Mouse (Mus musculus): ENCODE results near the gene Birc5. TPM values are rescaled to one million over a fixed set of nuclear protein-coding genes. Genes with fewer than 3 reads are reported as not detected.

The Birc5 gene
- polyA plus RNA-seq, 1 experiment from 2014 or later = 50.1 TPM

DNA sequence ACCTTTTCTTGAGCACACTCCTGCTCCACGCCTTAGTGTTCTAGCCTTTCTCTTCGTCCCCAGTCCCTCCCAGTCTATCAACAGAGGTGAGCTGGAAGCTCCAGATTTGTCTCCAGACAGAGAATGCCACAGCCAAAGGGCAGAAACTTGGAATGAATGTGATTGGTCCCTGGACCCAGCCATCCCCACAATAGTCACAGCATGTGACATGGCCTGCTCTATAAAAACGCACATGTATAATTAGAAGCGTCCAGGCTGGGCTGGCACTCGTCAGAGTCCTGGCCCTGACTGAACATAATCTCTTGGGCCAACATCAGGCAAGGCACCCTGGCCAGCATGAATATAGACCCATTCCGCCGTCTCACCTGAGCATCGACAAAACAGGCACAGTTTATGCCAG lies 30.0 kb upstream of the Birc5 start:
- no peak for ATAC-seq (ENCODE audit: low read depth)
- Histone ChIP-seq H3K4me2 (no peak overlapping the region), H3K4me3 (no peak overlapping the region), H3K9me3 (no peaks in the 10 kb centered on the region), H3K4me1 (replicated peaks) (peaks cover 25% of the 10 kb centered on the region), H3K36me3 (no peaks in the 10 kb centered on the region), H3K27me3 (no peaks in the 10 kb centered on the region), H3K27ac (replicated peaks) (no peak overlapping the region), H3K9ac (no peak overlapping the region)
- 60% methylated on average over 8 of the region's 8 CpGs for WGBS

DNA sequence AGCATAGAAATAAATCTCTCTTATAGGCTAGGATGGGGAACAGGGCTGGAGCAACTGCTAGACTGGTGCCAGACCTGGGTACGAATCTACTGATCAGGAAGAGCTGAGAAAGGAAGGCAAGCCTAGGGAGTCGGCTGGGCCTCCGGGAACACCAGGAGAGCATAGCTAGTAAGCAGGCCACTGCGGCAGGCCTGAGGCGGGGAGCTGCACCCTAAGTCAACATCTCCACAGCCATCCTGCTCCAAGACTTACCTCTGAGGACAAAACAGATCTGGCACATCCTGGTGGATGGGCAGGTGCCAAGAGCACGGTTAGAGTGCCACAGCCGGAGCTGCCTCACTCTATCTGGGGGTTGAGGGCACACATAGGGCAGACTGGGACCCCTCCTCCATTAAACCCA lies 28.9 kb upstream of the Birc5 start:
- 92% methylated on average over 7 of the region's 7 CpGs for WGBS
- Histone ChIP-seq H3K36me3 (no peaks in the 10 kb centered on the region), H3K4me3 (no peak overlapping the region), H3K9me3 (no peaks in the 10 kb centered on the region), H3K4me2 (no peak overlapping the region), H3K27ac (replicated peaks) (no peak overlapping the region), H3K27me3 (no peaks in the 10 kb centered on the region), H3K9ac (no peak overlapping the region), H3K4me1 (replicated peaks) (peaks cover 34% of the 10 kb centered on the region)
- no peak for ATAC-seq (ENCODE audit: low read depth)

DNA sequence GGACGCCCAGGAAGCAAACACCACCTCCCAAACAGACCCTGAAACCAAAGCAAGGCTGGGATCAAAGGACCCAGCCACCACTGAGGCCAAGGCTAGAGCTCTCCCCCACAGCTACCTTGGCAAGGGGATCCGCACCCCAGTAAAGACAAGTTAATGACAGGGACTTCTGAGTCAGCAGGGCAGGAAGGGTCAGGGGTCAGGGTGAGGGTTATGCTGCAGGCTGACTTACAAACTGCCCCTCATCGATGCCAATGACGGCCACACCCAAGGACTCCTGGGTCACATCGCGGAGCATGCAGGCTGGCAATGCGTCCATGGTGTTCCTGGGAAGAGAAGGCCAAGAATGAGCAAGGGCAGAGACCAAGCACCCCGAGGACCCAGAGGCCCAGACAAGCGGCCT lies 27.2 kb upstream of the Birc5 start:
- 88% methylated on average over 9 of the region's 9 CpGs for WGBS
- ATAC-seq (ENCODE audit: low read depth) = no peak
- Histone ChIP-seq H3K27ac (replicated peaks) (no peak overlapping the region), H3K27me3 (no peaks in the 10 kb centered on the region), H3K36me3 (no peaks in the 10 kb centered on the region), H3K4me3 (no peak overlapping the region), H3K4me1 (replicated peaks) (peaks cover 50% of the 10 kb centered on the region), H3K9ac (no peak overlapping the region), H3K4me2 (no peak overlapping the region), H3K9me3 (no peaks in the 10 kb centered on the region)

DNA sequence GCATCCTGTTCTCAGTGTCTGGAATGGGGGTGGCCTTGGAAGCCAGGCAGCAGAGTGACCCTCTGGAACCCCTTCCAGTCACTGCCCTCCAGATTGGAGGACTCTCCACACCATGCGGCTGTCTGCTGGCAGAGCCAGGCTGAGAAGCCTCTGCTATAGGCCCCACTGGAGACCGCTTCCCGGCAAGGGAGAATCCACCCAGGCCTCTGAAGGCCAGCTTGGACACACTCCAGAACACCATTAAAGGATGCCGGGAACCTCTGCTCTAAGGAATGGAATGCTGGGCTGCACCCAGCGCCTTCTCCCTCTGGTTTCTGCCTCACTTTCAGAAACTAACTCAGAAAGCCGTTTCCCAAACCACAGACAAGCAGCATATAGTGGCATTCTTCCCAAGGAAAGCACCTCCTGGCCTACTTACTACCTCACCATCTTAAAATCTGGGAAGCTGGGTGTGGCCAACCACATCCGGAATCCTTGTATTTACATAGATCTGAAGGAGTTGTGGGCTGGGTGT lies 26.3 kb upstream of the Birc5 start:
- Histone ChIP-seq H3K27ac (replicated peaks) (peak overlapping the region; percentile 33; the same call in 1 of the 2 replicates), H3K9ac (no peak overlapping the region), H3K36me3 (no peaks in the 10 kb centered on the region), H3K27me3 (no peaks in the 10 kb centered on the region), H3K4me1 (replicated peaks) (peaks cover 57% of the 10 kb centered on the region), H3K4me3 (no peak overlapping the region), H3K4me2 (no peak overlapping the region), H3K9me3 (no peaks in the 10 kb centered on the region)
- ATAC-seq (ENCODE audit: low read depth) = no peak
- WGBS = 78% methylated on average over 7 of the region's 7 CpGs

DNA sequence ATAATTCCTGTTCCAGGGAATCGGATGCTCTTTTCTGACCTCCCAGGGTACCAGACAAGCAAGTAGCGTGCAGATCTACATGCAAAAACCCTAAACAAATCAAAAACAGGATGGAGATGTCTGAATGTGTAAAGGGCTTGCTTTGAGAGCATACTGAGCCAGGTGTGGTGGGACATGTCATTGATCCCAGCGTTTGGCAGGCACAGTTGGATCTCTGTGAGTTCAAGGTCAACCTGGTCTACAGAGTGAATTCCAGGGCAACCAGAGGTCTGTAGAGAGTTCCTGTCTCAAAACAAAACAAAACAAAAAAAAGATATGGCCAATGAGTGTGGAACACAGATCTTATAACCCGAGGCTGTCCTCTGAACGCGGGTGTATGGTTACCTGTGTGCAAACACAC lies 25.6 kb upstream of the Birc5 start:
- Histone ChIP-seq H3K4me3 (no peak overlapping the region), H3K36me3 (no peaks in the 10 kb centered on the region), H3K27ac (replicated peaks) (no peak overlapping the region), H3K9me3 (no peaks in the 10 kb centered on the region), H3K4me2 (no peak overlapping the region), H3K4me1 (replicated peaks) (peaks cover 63% of the 10 kb centered on the region), H3K27me3 (no peaks in the 10 kb centered on the region), H3K9ac (no peak overlapping the region)
- no peak for ATAC-seq (ENCODE audit: low read depth)
- 97% methylated on average over 6 of the region's 6 CpGs for WGBS

DNA sequence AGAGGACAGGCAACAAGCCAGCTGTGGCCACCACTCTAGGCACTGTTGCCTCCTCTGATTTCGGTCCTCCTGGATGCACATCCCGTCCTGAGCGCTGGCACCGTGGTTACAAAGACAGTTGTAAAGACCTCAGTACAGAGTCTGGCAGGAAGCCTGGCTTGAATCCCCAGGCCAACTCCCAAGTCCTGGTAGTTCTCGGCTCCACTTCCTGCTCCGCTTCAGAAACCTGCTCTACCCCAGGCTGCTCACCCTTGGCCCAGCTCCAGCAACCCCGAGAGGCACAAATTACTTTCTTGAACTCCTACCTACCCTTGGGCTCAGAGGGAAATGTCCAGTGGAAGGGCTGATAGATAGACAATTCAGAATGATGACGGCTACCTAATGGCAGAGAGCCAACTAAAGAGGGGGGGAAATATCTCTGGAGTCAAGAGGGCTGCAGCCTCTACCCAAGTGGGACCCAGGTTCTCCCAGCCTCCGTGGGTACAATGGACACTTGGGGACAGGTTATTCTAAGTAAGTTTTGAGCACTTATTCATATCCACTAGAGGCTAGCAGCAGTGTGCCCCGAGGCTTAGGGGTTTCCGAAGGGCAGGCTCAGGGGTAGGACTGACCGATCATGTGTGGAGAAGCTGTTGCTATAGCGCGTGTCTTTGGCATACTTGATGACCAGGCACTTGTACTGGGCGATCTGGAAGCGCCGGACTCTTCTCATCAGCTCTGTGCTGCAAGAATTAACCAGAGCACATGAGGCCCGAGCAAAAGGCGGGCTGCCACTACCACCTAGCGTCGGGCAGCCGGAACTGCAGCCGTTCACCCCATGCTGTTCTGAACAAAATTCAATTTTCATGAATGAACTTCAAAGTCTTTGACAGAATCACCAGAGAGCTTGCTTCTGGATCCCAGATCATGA lies 24.7 kb upstream of the Birc5 start:
- 23% methylated on average over 23 of the region's 23 CpGs for WGBS
- Histone ChIP-seq H3K4me1 (replicated peaks) (peaks cover 68% of the 10 kb centered on the region), H3K9me3 (no peaks in the 10 kb centered on the region), H3K9ac (peak overlapping the region; percentile 59), H3K4me3 (peak overlapping the region; percentile 42), H3K27me3 (no peaks in the 10 kb centered on the region), H3K27ac (replicated peaks) (no peak overlapping the region), H3K36me3 (no peaks in the 10 kb centered on the region), H3K4me2 (peak overlapping the region; percentile 75)
- peak; percentile 81 for ATAC-seq (ENCODE audit: low read depth)

DNA sequence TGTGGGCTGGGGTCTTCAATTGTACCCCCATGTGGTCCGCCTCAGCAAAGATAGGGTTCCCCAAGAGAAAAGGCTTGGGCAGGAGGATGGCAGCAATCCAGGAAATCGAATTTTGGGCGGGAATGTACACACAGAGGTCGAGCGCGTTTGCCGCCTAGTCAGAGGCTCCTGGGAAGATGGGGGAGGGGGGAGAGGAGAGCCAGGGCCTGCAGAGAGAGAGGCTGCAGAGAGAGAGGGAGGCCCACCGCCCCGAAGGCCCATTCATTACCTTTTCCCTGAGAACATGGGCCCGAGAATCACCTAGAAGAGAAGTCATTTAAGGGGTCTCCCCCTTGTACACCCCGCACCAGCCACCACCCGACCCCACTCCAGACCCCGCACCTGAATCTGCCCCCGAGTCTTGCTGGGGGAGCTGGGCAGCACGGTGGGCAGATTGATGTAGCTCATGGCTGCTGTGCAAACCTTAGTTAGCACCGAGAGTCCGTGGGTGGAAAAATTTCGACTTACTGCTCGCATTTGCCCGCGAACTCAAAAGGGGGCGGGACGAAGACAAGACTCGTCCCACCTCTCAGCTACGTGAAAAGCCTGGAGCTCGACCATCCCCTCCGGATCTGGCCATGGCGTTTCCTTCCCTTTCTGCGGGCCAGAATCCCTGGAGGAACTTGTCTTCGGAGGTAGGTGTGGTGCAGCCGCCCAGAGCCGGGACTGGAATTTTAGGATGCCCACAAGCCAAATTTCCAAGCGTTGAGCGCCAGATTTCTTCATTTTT lies 23.5 kb upstream of the Birc5 start, which contains the start of the genes Afmid and Tk1:
TSS of gene Afmid (plus strand) at position 592 of the 769 bp plus-strand sequence.
TSS of gene Tk1 (minus strand) at position 760 of the 769 bp plus-strand sequence.
- H3K4me2 ChIP-seq = peak within 1 kb of the TSS; percentile 75
- peak within 1 kb of the TSS; percentile 42 for H3K4me3 ChIP-seq
- H3K9ac ChIP-seq = peak within 1 kb of the TSS; percentile 71
- peak within 1 kb of the TSS; percentile 49 for H3K27ac ChIP-seq (replicated peaks)
- under 1% methylated on average over 34 of the region's 34 CpGs for WGBS
- H3K27me3 ChIP-seq = no peaks in the 10 kb centered on the region
- H3K4me1 ChIP-seq (replicated peaks) = peaks cover 75% of the 10 kb centered on the region
- H3K36me3 ChIP-seq = no peaks in the 10 kb centered on the region
- peak; percentile 42; the same call in 1 of the 2 replicates for ATAC-seq (ENCODE audit: low read depth)
- no peaks in the 10 kb centered on the region for H3K9me3 ChIP-seq

DNA sequence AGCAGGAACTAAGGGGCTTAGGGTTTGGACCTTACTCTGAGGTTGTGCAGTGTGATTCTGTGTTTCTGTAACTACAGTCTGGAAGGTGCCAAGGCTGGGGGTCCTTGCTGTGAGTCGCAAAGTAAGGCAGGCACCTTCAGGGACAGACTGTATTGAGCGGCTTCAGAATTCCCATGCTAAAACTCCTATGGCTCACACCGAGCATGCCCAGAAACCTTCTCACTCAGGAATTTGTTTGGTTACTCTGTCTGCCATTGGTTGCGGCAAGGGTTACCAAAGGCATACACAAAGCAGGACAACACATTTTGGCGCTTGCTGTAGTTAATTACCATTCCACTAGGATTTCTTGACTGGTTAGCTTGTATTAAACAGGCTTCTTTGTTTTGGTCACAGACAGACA lies 22.9 kb upstream of the Birc5 start:
- Histone ChIP-seq H3K27ac (replicated peaks) (no peak overlapping the region), H3K4me3 (peak overlapping the region; percentile 42)
- ATAC-seq (ENCODE audit: low read depth) = no peak

DNA sequence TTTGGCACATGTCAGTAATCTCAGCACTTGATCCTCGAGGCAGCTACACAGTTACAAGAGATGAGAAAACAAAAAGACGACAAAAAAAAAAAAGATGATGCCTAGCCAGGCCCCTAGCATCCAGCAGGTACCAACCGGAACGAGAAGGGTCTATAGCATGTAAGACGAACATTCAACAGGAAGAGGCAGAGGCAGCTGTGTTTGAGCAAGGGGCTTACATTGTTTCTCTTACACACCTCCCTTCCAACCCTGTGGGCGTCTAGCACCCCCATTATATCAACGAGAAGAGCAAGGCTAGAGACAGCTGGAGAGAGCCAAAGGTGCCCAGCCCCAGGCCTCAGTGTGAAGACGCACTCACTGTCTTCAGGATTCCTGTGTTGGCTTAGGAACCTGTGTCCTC lies 22.1 kb upstream of the Birc5 start:
- H3K9me3 ChIP-seq = no peaks in the 10 kb centered on the region
- H3K4me2 ChIP-seq = no peak overlapping the region
- ATAC-seq (ENCODE audit: low read depth) = no peak
- peaks cover 81% of the 10 kb centered on the region for H3K4me1 ChIP-seq (replicated peaks)
- no peaks in the 10 kb centered on the region for H3K27me3 ChIP-seq
- H3K4me3 ChIP-seq = no peak overlapping the region
- H3K27ac ChIP-seq (replicated peaks) = no peak overlapping the region
- no peaks in the 10 kb centered on the region for H3K36me3 ChIP-seq
- 74% methylated on average over 8 of the region's 8 CpGs for WGBS
- H3K9ac ChIP-seq = no peak overlapping the region

More for the DNA sequence above, 22.9 kb upstream of the Birc5 start:
- H3K9ac ChIP-seq = peak overlapping the region; percentile 71
- H3K4me1 ChIP-seq (replicated peaks) = peaks cover 80% of the 10 kb centered on the region
- H3K9me3 ChIP-seq = no peaks in the 10 kb centered on the region
- WGBS = 16% methylated on average over 5 of the region's 5 CpGs
- H3K36me3 ChIP-seq = no peaks in the 10 kb centered on the region
- H3K4me2 ChIP-seq = peak overlapping the region; percentile 75
- no peaks in the 10 kb centered on the region for H3K27me3 ChIP-seq

DNA sequence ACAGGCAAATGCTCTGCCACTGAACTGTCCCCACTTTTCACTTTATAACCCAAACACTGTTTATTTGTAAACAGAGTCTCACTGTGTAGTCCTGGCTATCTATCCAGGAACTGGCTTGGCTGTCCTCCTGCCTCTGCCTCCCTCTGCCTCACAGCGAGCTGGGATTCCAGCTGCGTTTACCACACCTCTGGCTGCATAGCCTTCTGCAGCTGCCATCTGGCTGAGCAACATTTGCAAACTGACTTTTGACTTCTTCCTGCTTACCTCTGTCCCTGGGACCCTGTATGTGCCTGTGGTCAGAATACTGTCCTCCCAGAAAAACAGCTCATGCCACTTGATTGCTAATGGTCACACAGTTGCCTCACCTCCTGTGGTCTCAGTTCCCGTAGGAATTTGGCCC lies 21.7 kb upstream of the Birc5 start:
- Histone ChIP-seq H3K4me2 (no peak overlapping the region), H3K27me3 (no peaks in the 10 kb centered on the region), H3K27ac (replicated peaks) (no peak overlapping the region), H3K36me3 (no peaks in the 10 kb centered on the region), H3K9ac (no peak overlapping the region; the same call in 1 of the 2 replicates), H3K4me1 (replicated peaks) (peaks cover 84% of the 10 kb centered on the region), H3K9me3 (no peaks in the 10 kb centered on the region), H3K4me3 (no peak overlapping the region)
- WGBS = 57% methylated on average over 3 of the region's 3 CpGs
- ATAC-seq (ENCODE audit: low read depth) = no peak

DNA sequence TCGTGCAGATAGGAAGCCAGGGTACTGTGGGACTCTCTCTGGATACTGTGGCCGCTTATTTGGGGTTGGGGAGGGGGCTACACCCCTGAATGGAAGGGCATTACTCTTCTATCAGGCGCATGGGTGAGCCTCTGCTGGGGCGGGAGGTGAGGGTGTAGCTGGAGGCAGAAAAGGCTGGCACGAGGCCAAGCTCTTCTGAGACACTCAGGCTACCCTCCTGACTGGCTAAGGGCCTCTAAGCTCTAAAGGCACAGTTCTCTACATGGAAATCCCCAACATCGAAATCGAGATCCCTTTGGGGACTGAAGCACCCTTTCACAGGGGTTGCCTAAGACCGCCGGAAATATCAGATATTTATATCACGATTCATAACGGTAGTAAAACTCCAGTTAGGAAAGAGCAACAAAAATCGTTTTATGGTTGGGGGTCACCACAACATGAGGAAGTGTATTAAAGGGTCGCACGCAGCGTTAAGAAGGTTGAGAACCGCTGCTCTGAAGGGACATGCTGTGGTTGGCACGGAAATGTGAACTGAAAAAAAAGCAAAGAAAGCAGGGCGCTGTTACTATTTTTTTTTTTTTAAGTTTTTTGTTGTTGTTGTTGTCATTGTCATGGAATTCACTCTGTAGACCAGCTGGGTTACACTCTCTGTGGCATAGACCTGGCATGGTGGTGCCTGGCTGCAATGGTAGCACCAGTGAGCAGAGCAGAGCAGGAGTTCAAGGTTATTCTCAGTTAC lies 20.7 kb upstream of the Birc5 start:
- no peak overlapping the region for H3K4me3 ChIP-seq
- H3K9ac ChIP-seq = no peak overlapping the region; the same call in none of the 2 replicates
- H3K4me1 ChIP-seq (replicated peaks) = peaks cover 79% of the 10 kb centered on the region
- ATAC-seq (ENCODE audit: low read depth) = no peak
- H3K27ac ChIP-seq (replicated peaks) = peak overlapping the region; percentile 50; the same call in 1 of the 2 replicates
- H3K36me3 ChIP-seq = no peaks in the 10 kb centered on the region
- H3K9me3 ChIP-seq = no peaks in the 10 kb centered on the region
- no peaks in the 10 kb centered on the region for H3K27me3 ChIP-seq
- no peak overlapping the region for H3K4me2 ChIP-seq
- WGBS = 74% methylated on average over 18 of the region's 18 CpGs
